Comparison of ENCODE assay signal across 8 mouse cellular contexts in the genomic region with DNA sequence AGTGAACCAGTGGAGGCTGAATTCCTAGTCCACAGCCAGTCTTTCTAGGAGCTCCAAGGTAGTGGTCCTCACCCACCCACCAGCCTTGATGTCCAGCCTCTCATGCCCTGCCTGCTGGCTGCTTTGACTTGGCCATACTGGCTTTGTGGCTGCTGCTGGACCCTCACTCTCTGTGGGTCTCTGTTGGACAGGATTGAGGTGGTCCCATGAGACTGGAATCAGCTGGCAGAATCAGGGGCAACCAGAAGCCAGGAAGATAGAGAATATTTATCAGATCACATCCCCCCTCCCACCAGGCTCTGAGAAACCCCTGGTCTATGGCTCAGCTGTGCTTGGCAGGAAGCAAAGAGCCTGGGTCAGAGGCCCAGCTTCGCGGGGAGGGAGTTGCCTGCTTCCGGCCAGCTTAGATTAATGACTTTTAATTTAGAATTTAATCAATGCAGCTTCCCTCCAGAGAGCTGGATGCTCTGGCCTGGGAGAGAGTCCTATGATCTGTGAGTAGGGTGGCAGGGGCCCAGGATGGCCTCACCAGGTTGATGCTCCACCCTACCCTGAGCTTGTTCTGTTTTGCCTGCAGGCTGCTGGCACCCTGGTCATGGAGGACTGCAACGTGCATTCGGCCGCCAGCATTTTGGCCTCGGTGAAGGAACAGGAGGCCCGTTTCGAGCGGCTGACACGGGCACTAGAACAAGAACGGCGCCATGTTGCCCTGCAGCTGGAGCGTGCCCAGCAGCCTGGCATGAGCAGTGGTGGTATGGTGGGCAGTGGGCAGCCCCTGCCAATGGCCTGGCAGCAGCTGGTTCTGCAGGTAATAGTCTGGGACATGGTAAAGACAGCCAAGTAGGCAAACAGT. TPM values are rescaled to one million over a fixed set of nuclear protein-coding genes. Genes with fewer than 3 reads are reported as not detected.
A peak's percentile ranks its signal among the peaks of the same experiment; 100 is the strongest.
DNase-seq lines count a peak whose midpoint lies in the region; ATAC-seq lines count a peak whose summit lies in the region.

No protein-coding gene starts in this region.

- peaks cover 73% of the 10 kb centered on the region for H3K27me3 ChIP-seq in megakaryocyte, embryonic 14.5 days (replicated peaks)
- H3K27me3 ChIP-seq in neural tube, embryonic 15.5 days (replicated peaks), result no peaks in the 10 kb centered on the region

- no peak overlapping the region for H3K4me2 ChIP-seq in neural tube, embryonic 15.5 days

- no peak overlapping the region for H3K9ac ChIP-seq in neural tube, embryonic 15.5 days (replicated peaks)

- WGBS in neural tube, embryonic 15.5 days, result 56% methylated on average over 14 of the region's 14 CpGs

- peak overlapping the region; percentile 66 for H3K27ac ChIP-seq in neural tube, embryonic 15.5 days (replicated peaks)

- H3K36me3 ChIP-seq in megakaryocyte, embryonic 14.5 days (replicated peaks; ENCODE audit: low read length), result no peaks in the 10 kb centered on the region
- no peaks in the 10 kb centered on the region for H3K36me3 ChIP-seq in neural tube, embryonic 15.5 days

- peaks cover 68% of the 10 kb centered on the region for H3K4me1 ChIP-seq in megakaryocyte, embryonic 14.5 days
- peaks cover 61% of the 10 kb centered on the region for H3K4me1 ChIP-seq in neural tube, embryonic 15.5 days

- DNase-seq in cerebellum, postnatal 10 days, result peak; percentile 63 to 70
- no peak for DNase-seq in cerebellum, postnatal 4 days (ENCODE audit: low spot score in 2 of 2)
- DNase-seq in kidney, postnatal 14 days, result peak; percentile 67
- DNase-seq in urinary bladder, postnatal 36 days (ENCODE audit: low spot score in 2 of 2), result no peak
- no peak for DNase-seq in retina, postnatal 1 day

- H3K9me3 ChIP-seq in megakaryocyte, embryonic 14.5 days, result no peaks in the 10 kb centered on the region
- no peaks in the 10 kb centered on the region for H3K9me3 ChIP-seq in neural tube, embryonic 15.5 days (replicated peaks)

- no peak for ATAC-seq in megakaryocyte, adult 5-6 weeks (ENCODE audit: poor library complexity, severe bottlenecking)
- ATAC-seq in neural tube, embryonic 15.5 days (ENCODE audit: low FRiP score), result no peak

- peak overlapping the region; percentile 54 for H3K4me3 ChIP-seq in megakaryocyte, embryonic 14.5 days (replicated peaks)
- H3K4me3 ChIP-seq in neural tube, embryonic 15.5 days (replicated peaks), result no peak overlapping the region

RNA-seq across cellular contexts. Expression of a gene that starts 37.4 kb away (rescaled TPM):
- polyA plus RNA-seq in megakaryocyte, embryonic 14.5 days (2012; ENCODE audit: insufficient read depth, low replicate concordance), result 6.9 TPM in 1 of 2 replicates, not detected in the other
- 10.3 and 11.8 TPM in 2 replicates for total RNA-seq in megakaryocyte, adult 5-6 weeks (2015)
- total RNA-seq in megakaryocyte, adult 5-6 weeks (2017), result 7.0 and 9.3 TPM in 2 replicates
- 28.3 and 30.9 TPM in 2 replicates for polyA plus RNA-seq in neural tube, embryonic 15.5 days (2015; fragmentation: Nextera tagmentation; extraction: Ambion mirVana)

RNA-seq across cellular contexts. Expression of a gene that starts 37.8 kb away (rescaled TPM):
- 52.8 and 53.5 TPM in 2 replicates for polyA plus RNA-seq in megakaryocyte, embryonic 14.5 days (2012; ENCODE audit: insufficient read depth, low replicate concordance)
- 37.8 and 40.8 TPM in 2 replicates for total RNA-seq in megakaryocyte, adult 5-6 weeks (2015)
- total RNA-seq in megakaryocyte, adult 5-6 weeks (2017), result 40.1 and 43.8 TPM in 2 replicates
- 117 and 128 TPM in 2 replicates for polyA plus RNA-seq in neural tube, embryonic 15.5 days (2015; fragmentation: Nextera tagmentation; extraction: Ambion mirVana)

RNA-seq across cellular contexts. Expression of a gene that starts 40.8 kb away (rescaled TPM):
- polyA plus RNA-seq in megakaryocyte, embryonic 14.5 days (2012; ENCODE audit: insufficient read depth, low replicate concordance), result 2.6 TPM in 1 of 2 replicates, not detected in the other
- 0.38 and 0.68 TPM in 2 replicates for total RNA-seq in megakaryocyte, adult 5-6 weeks (2015)
- 1.5 and 3.0 TPM in 2 replicates for total RNA-seq in megakaryocyte, adult 5-6 weeks (2017)
- 71.2 and 72.5 TPM in 2 replicates for polyA plus RNA-seq in neural tube, embryonic 15.5 days (2015; fragmentation: Nextera tagmentation; extraction: Ambion mirVana)

RNA-seq across cellular contexts. Expression of a gene that starts 40.9 kb away (rescaled TPM):
- polyA plus RNA-seq in megakaryocyte, embryonic 14.5 days (2012; ENCODE audit: insufficient read depth, low replicate concordance), result 17.3 and 33.0 TPM in 2 replicates
- 27.2 and 27.4 TPM in 2 replicates for total RNA-seq in megakaryocyte, adult 5-6 weeks (2015)
- total RNA-seq in megakaryocyte, adult 5-6 weeks (2017), result 5.7 and 11.8 TPM in 2 replicates
- polyA plus RNA-seq in neural tube, embryonic 15.5 days (2015; fragmentation: Nextera tagmentation; extraction: Ambion mirVana), result 98.7 and 115 TPM in 2 replicates

Comparison
In these comparisons a context has a peak if more than half of its experiments do, and no peak if none do; other contexts are left out.
1. DNase-seq: peak in cerebellum, postnatal 10 days (2 of 2) and kidney, postnatal 14 days (single experiment); none in cerebellum, postnatal 4 days (0 of 2), urinary bladder, postnatal 36 days (0 of 2) and retina, postnatal 1 day (single experiment).
2. RNA of a gene that starts 40.8 kb away (polyA plus RNA-seq): 71.2 to 72.5 TPM in neural tube, embryonic 15.5 days; 2.6 TPM in megakaryocyte, embryonic 14.5 days; every median in the first group is over 10 times any median in the second.